Mouse (Mus musculus) kidney, adult 2 months (tissue): ENCODE results near the gene AL732309.1.

ENCODE experiments used
- CTCF ChIP-seq: fragments of 200-500 bp; conservative IDR thresholded peaks from 2 replicates; pipeline ENCODE4 v1.5.1; 2011; ENCODE audit warnings: low read depth, mild to moderate bottlenecking, control low read depth, low read length, moderate library complexity, mixed read lengths; ENCODE audit not compliant: insufficient read depth, insufficient read length
- POLR2A ChIP-seq: fragments of 200-500 bp; IDR thresholded peaks from one replicate; pipeline ENCODE4 v1.6.1; 2011; ENCODE audit warnings: low read depth, low read length, control low read depth

DNA sequence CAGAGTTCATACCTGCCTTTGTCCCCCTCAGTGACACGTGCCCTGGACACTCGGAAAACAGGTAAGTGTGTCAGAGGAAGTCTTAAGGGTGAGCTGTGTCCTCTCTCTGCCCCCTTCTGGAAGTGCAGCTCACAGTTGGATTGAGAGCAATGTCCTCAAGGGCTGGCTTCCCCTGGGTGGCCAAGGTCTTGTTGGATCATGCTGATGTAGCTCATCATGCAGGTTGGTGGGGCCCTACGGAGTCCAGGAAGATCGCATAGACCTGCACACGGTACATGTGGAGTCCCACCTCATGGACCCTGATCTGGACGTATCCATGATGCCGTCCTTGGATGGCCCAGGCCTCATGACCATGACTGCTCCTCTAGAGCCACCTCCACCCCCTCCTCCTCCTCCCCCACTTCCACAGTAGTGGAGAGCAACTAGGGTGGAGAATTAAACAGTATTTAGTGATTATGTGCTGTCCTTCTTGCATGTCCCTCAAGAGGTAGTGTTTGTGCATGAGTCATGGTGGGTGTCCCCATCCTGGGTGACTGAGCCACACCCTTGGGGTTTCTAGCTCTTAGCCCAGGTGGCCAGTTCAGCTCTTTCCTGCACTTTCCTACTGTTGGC is 42.2 kb upstream of the AL732309.1 start:
- TF ChIP-seq CTCF (no peak), POLR2A (no peak)
